Mouse (Mus musculus): ENCODE measurements around the gene Xylb.

DNA sequence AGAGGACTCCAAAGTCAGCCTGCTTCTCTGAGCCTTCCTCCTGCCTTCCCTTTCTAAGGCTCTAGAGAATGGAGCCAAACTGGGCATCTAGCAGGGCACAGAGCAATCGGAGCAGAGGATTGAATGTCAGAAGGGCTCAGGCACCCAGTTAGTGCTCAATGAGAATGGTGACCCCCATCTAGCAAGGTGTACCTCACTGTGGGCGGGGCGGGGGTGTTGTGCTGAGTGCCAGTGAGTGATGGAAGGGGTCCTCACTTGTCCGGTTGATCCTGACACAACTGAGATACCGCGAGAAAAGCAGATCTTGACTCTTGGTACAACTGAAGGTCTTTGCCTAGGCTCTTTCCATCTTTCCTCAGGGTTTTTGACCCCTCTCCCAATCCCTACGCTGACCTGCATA is 18.1 kb upstream of the Xylb start:
- no peak for TF ChIP-seq FLI1 (IDR thresholded peaks at IDR 0.05; ENCODE audit: low read length)
- no peak for TF ChIP-seq GATA1 (IDR thresholded peaks at IDR 0.05; ENCODE audit: borderline replicate concordance, low read length)
